Mouse (Mus musculus): Measurements from ENCODE around the gene Uevld.

Gene Uevld

DNA sequence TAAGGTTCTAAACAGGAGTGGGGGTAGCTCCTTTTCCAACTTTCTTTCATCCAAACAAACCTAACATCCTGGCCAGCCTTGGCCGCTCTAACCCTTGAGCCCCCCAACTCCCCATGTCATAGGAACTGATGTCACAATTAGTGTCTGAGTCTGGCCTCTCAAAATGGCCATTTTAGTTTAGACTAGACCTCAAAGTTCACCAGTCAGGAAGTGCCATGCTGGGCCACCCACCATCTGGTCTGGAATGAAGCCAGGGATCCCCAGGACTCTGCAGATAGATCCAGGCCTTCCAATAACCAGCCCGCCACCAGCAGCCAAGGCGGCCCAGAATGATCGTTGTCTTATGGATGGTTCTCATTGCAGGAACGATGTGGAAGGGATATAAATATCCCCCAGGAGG lies 28.3 kb upstream of the Uevld start:
- no peak for TF ChIP-seq GATA4 (IDR thresholded peaks at IDR 0.05; ENCODE audit: insufficient replicate concordance, low read length)

DNA sequence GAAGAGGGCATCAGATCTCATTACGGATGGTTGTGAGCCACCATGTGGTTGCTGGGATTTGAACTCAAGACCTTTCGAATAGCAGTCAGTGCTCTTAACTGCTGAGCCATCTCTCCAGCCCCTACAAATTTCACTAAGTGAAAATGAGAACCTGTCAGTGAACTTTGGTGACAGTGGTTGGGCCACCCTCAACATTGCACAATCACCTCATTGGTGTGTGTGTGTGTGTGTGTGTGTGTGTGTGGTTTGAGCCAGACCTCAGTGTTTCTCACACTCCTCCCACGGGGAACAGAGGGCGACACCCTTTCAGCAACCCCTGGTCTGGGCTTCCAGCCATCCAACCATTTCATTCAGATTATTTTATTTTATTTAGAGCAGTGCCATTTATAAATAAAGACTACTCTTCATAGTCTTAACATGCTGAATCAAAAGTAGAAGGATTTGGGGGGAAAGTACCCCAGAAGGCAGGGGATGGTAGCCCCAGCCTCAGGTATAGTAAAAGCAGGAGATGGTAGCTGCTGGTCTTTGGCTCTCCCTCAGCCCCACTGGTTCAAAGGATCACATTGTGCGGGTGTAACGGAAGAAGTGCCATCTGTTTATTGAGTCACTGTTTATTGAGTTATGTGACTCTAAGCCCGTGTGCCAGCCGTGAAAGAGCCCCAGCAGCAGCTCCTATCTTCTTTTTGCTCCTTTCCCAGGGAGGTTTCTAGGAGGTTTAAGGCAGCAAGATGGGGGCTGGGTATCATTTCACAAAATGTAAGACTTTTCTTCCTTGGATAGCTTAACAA lies 27.6 kb upstream of the Uevld start:
- TF ChIP-seq GATA4 (IDR thresholded peaks at IDR 0.05; ENCODE audit: insufficient replicate concordance, low read length) = no peak

DNA sequence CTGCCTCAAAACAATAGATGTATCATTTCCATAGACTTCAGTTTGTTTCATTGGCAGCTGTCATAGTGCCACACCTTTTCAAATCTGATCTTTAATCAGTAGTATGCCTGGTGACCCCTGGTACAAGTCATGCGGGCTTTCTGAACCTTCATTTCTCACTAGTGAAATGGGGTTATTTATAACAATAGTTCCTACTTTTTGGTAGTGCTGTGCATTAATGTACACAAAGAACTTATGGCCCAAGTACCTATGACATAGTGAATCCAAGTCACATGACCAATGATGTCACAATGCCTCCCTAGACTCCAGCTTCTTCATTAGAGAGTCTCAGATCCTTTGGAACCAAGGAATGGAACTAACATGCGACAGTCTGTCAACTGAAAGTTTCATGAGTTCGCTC lies 25.0 kb upstream of the Uevld start, which contains the start of gene Gm9999:
TSS of gene Gm9999 (plus strand) at position 301 of the 400 bp plus-strand sequence.
- no peak for TF ChIP-seq GATA4 (IDR thresholded peaks at IDR 0.05; ENCODE audit: insufficient replicate concordance, low read length)

DNA sequence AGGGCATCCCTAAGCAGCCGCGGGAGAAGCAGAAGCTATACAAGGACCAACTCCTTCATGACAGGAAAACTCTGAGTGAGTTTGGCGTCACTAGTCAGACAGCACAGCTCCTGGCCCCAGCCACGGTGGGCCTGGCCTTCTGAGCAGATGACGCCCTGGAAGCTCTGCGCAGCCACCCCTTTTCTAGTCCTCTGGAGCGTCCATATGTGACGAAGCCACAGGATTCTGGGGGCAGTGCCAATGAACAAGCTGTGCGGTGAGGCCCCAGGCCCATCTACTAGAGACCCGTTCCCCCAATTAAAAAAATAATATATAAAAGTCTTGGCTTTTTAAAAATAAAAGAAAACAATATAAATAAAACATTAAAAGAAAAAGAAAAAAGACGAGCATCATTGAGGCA lies 17.1 kb upstream of the Uevld start:
- TF ChIP-seq GATA4 (IDR thresholded peaks at IDR 0.05; ENCODE audit: insufficient replicate concordance, low read length) = no peak

DNA sequence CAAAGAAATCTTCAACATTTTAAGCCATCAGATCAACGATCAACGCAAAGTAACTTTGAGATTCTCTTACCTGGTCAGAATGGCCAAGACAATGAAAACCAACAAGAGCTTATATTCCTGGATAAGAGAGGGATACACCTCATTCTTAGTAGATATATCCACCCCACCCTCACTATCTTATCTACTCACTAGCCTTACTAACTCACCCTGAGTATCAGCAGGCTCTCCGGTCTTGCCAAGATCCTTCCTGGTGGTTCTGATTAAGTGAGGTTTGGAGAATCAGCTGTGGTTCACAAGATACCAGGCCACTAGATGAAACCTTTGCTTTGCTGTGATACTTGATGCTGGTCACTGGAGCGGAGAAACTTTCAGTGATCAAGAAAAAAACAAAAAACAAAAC lies 16.3 kb upstream of the Uevld start:
- TF ChIP-seq GATA4 (IDR thresholded peaks at IDR 0.05; ENCODE audit: insufficient replicate concordance, low read length) = no peak

DNA sequence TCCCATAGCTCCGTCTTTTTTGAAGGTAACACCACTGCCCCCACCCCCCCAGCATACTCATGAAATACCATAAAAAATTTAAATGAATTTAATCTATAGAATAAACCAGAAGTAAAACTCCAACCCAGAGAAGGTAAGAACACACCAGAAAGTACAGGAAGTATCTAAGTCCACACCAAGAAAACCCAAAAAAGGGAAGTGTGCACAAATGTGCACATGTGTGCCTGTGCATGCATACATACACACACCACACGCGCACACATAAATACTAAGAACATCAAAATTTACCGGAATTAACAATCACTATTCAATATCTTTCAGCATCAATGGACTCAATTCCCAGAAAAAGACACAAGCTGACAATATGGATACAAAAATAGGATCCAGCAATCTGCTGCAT lies 11.6 kb upstream of the Uevld start:
- no peak for TF ChIP-seq GATA4 (IDR thresholded peaks at IDR 0.05; ENCODE audit: insufficient replicate concordance, low read length)

DNA sequence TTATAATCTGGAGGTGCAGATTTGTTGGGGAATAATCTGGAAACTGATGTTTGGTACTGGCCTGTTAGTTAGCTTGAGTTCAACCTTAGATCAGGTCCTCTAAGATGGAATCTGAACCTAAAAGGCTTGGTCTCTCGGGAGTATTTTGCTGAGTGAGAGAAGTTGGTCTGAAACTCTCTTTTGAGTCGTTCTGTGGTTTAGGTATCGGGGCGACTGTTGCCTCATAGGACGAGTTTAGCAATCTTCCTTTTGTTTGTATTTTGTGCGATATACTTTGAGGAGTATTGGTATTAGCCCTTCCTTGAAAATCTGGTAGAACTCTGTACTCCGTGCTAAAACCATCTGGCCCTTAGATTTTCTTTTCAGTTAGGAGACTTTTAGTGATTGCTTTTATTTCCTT lies 5.7 kb upstream of the Uevld start:
- TF ChIP-seq GATA4 (IDR thresholded peaks at IDR 0.05; ENCODE audit: insufficient replicate concordance, low read length) = no peak

DNA sequence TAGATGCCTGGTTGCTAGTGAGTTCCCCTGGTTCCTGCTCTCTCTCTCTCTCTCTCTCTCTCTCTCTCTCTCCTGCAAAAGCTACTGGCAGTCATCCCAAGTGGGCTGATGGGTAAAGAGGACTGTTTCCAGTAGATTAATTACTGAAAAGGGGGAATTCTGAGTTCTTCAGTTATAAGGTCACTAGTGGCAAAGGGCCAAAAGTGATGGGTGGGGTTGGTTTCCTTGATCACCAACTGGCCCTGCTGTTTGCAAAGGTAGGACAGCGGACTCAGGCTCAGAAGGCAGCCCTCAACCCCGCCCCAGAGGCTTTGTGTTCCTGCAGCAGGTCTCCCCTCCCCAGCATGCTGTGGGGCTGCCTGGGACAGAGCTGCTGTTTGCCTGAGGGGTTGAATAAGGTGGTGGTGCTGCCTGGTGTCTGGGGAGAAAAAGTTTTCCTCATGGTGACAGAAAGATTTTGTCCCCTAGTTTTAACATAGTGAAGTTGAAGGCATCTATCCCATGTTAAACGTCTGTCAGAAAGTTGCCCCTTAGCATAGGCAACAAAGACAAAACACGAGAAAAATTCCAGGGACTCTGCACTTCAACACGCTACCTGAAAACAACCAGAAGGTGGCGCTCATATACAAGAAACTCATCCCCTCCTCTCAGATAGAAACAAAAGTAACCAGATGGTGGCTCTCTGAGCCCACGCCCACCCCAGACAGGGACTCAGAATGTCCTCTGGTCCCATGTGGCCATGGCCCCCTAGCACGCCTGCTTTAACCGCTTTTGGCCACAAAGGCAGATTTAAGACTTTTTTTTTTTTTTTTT lies 4.7 kb upstream of the Uevld start:
- TF ChIP-seq GATA4 (IDR thresholded peaks at IDR 0.05; ENCODE audit: insufficient replicate concordance, low read length) = no peak

DNA sequence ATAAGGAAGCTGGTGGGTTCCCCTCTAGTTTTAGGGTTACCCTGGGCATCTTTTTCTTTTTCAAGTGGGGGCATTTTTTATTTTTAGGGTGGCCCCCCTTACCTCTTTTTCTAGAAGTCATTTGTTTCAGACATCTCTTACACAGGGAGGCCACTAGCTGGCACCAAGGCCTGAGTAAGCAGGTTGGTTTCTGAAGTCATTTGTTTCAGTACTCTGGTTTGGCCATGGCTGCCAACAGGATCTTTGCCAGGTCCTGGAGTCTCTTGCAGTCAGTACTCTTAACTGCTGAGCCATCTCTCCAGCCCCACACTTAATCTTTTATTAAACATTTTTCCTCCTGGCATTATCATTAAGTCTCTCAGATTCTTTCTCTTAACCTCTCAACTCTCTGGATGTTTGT lies 3.8 kb upstream of the Uevld start:
- TF ChIP-seq GATA4 (IDR thresholded peaks at IDR 0.05; ENCODE audit: insufficient replicate concordance, low read length) = no peak

DNA sequence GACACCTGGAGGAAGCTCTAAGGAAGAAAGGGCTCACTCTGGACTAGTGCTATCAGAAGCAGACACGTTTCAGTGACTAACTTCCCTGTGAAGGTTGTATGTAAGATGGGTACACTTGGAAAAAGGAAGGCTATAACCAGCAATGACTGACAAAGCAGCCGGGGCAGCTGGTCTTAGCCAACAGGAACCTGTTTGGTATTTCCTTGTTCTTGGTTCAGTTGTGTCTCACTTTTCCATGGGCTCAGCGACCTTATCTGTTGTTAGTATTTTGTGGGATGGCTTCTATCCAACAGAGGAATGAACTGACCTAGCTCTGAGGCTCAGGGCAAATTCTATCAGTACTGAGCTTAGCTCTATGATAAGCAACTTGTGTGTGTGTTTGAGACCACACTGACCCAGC lies 2.7 kb upstream of the Uevld start:
- no peak for TF ChIP-seq GATA4 (IDR thresholded peaks at IDR 0.05; ENCODE audit: insufficient replicate concordance, low read length)

DNA sequence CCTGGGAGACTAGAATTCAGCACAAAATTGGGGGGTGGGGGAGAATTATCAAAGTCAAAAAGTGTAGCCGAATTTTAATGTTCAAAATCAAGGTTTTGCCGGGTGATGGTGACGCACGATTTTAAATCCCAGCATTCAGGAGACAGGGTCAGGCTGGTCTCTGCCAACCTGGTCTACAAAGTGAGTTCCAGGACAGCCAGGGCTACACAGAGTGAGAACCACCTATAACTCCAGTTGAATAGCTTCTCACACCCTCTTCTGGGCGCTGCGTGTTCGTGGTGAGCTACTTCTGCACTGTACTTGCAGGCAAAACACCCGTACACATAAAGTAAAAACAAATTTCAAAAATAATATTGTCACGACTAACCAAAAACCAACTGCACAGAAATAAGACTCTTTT lies 526 bp upstream of the Uevld start:
- TF ChIP-seq GATA4 (IDR thresholded peaks at IDR 0.05; ENCODE audit: insufficient replicate concordance, low read length) = no peak

DNA sequence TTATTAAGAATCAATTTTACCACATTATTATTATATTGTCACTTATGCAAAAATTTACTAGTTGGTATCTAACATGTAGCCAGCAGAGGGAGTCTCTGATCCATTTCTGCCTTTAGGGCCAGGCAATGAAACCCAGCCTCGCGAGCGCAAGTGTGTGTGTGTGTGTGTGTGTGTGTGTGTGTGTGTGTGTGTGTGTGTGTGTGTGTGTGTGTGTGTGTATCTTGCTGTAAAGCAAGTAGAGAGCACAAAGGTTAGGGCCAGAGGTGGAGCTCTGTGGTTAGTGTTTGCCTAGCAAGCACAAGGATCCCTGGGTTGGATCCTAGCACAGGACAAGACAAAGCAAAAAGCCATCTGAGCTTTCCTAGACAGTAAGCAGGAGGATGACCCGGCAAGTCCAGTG lies 22.5 kb downstream of the Uevld start:
- TF ChIP-seq GATA4 (IDR thresholded peaks at IDR 0.05; ENCODE audit: insufficient replicate concordance, low read length) = no peak

DNA sequence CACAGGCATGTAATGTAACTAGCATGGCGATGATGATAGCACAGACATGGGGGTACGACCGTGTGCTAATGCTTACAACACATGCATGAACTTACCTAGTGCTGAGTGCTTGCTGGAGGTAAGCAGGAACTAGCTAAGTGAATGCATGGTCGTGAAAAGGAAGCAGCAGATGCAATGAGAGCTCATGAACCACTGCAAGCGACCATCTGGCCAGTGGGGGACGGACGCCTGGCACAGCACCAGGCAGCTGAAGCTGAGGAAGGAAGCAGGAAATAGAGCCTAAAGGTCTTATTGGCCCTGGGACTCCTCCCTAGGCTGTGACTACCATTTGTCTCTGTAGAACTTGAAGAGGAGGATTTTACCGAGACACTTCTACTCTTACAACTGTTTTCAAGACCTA lies 23.5 kb downstream of the Uevld start:
- TF ChIP-seq GATA4 (IDR thresholded peaks at IDR 0.05; ENCODE audit: insufficient replicate concordance, low read length) = no peak

DNA sequence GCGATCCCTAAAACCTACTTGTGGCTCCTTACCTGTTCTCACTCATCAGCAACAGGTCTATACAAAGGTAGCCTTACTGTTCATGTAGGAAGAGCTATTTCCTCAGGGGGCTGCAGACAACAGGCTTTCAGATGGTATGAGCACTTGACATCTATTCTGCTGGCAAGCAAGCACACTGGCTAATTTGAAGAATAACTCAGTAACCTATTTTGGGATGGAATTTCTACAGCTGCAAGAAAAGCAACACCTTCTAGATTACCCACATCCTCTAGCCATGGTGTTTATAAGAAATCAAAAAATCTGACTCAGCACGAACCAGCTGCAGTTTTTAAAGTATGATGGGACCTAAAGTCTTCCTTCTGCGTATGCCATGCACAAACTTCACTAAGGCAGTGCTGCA lies 27.0 kb downstream of the Uevld start:
- no peak for TF ChIP-seq GATA4 (IDR thresholded peaks at IDR 0.05; ENCODE audit: insufficient replicate concordance, low read length)

DNA sequence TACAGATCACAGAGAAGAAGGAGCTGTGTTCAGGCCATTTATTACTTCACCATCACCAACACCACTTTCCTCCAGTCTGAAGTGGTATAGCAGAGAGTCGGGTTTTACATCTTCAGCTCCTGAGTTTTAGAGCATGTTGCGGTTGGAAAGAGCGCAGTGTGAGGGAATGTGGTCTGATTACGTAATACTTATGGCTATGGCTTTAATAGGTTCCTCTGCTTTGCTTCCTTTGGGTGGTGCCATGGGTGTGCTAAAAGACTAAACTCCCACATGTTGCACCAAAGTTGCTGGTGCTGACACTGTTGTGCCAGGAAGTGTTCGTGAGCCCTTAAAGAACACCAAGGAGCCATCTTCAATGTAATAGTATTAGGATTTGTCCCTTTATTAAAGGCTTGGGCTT lies 30.0 kb downstream of the Uevld start:
- TF ChIP-seq GATA4 (IDR thresholded peaks at IDR 0.05; ENCODE audit: insufficient replicate concordance, low read length) = no peak

DNA sequence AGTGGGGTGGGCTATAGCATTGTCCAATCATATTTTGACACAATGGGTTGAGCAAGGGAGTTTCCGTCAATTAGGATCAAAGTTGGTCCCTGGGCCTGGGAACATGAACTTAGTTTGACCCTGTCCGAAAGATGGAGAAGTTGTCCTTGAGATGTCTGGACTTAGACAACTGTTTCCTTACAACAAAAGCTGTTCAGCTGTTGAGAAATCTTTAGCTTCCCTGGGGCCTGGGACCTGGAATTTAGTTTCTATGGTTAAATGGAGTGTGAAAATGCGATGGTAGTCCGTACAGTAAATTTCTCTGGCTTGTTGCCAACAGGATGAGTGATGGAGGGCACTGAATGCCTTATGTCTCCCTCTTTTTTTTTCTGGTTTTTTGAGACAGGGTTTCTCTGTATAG lies 36.3 kb downstream of the Uevld start:
- TF ChIP-seq GATA4 (IDR thresholded peaks at IDR 0.05; ENCODE audit: insufficient replicate concordance, low read length) = no peak

Data from liver, adult (tissue).